Mouse (Mus musculus) thymus, adult 2 months (tissue): Measurements from ENCODE around the gene Akap13. TPM values are rescaled to one million over a fixed set of nuclear protein-coding genes. Genes with fewer than 3 reads are reported as not detected.

Experiments used
- DNase-seq: peaks from one replicate; pipeline ENCODE4 v3.0.0; 2021
- H3K27ac ChIP-seq: fragments of 200-500 bp; 2 replicates; pipeline ENCODE4 v1.5.1; 2012; ENCODE audit warnings: low read length, control low read depth; ENCODE audit not compliant: control insufficient read depth, insufficient read depth
- H3K27me3 ChIP-seq: fragments of 200-500 bp; 2 replicates; pipeline ENCODE4 v1.6.1; 2012; ENCODE audit warnings: mild to moderate bottlenecking, low read length, moderate library complexity, mixed read lengths; ENCODE audit not compliant: control insufficient read depth, insufficient read depth
- H3K36me3 ChIP-seq: fragments of 200-500 bp; 2 replicates; pipeline ENCODE4 v1.6.1; 2012; ENCODE audit warnings: mild to moderate bottlenecking, low read length, moderate library complexity; ENCODE audit not compliant: control insufficient read depth, insufficient read depth
- H3K4me1 ChIP-seq: fragments of 200-500 bp; replicated peaks from 2 replicates; pipeline ENCODE4 v1.6.1; 2012; ENCODE audit warnings: low read length; ENCODE audit not compliant: control insufficient read depth, insufficient read depth
- H3K4me3 ChIP-seq: fragments of 200-500 bp; 2 replicates; pipeline ENCODE4 v1.5.1; 2012; ENCODE audit warnings: mild to moderate bottlenecking, low read length, control low read depth, moderate library complexity; ENCODE audit not compliant: control insufficient read depth, insufficient read depth
- CTCF ChIP-seq: fragments of 200-500 bp; IDR thresholded peaks from 2 replicates; pipeline ENCODE4 v1.5.1; 2012; ENCODE audit warnings: mild to moderate bottlenecking, control low read depth, low read length, moderate library complexity, borderline replicate concordance; ENCODE audit not compliant: control insufficient read depth, poor library complexity, insufficient read depth; ENCODE audit errors: extremely low read depth
- POLR2A ChIP-seq: fragments of 200-500 bp; IDR thresholded peaks from 2 replicates; pipeline ENCODE4 v1.6.1; 2012; ENCODE audit warnings: mild to moderate bottlenecking, low read length, control low read depth, moderate library complexity; ENCODE audit not compliant: control insufficient read depth, poor library complexity, insufficient read depth; ENCODE audit errors: extremely low read depth
- WGBS: fragments of 180-500 bp; shearing (Covaris S2); methylation state at CpG from one replicate; pipeline ENCODE4 v1.1.7; 2018; 5-methylcytosine and 5-hydroxymethylcytosine counted together
- polyA plus RNA-seq: library from polyadenylated mRNA; depleted of rRNA; stranded (reverse); fragments of >200 nt; gene quantifications from 2 replicates; pipeline ENCODE4 v1.2.3, GENCODE M21; 2012

Gene Akap13
- polyA plus RNA-seq, 1 experiment, result 47.8 TPM

DNA sequence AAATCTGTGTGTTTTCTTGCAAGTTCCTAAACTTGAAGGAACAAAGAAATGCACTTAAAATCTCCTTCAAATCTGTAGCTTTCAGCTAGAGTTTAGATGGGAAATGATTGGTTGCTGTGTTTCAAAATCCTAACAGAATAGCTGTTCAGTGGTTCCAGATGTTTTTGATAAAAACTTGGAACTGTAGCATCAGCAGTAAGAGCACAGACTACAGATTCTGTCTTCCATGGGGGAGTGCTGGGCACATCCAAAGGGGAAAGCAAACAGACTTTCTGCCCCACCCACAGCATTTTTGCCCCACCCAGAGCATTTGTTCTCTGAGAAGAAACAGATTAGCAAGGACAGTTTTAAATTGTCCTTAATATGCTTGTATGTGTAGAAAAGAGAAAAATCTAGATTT lies 184.7 kb downstream of the Akap13 start:
- H3K36me3 ChIP-seq, result peaks cover 6% of the 10 kb centered on the region; the same call in 1 of the 2 replicates
- no peak overlapping the region for H3K4me3 ChIP-seq
- no peak overlapping the region for H3K27ac ChIP-seq
- H3K4me1 ChIP-seq, result peaks cover 4% of the 10 kb centered on the region; the same call in 1 of the 2 replicates
- no peaks in the 10 kb centered on the region for H3K27me3 ChIP-seq
- no peak for DNase-seq
- TF ChIP-seq POLR2A (no peak), CTCF (no peak)

DNA sequence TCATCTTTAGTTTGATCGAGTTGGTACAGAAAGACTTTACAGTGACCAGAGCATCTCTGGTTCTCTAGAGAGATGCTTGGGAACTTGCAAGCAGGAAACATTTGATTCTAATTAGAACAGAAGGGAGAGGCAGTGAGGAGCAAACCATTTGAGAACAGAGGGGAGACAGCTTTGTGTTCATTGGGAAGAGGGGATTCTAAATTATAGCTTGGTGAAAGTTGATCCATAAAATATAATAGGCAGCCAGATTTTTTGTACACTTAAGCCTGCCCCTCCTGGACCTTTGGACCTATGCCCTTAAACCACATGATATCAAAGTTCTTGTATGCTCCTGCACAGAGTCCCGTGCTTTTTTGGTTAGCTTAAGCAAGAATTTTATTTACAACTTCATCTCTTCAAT lies 185.3 kb downstream of the Akap13 start:
- H3K27me3 ChIP-seq, result no peaks in the 10 kb centered on the region
- no peak overlapping the region for H3K27ac ChIP-seq
- H3K4me3 ChIP-seq, result no peak overlapping the region
- DNase-seq, result no peak
- peaks cover 4% of the 10 kb centered on the region; the same call in 1 of the 2 replicates for H3K4me1 ChIP-seq
- peaks cover 6% of the 10 kb centered on the region; the same call in 1 of the 2 replicates for H3K36me3 ChIP-seq
- TF ChIP-seq CTCF, result no peak
- no peak for TF ChIP-seq POLR2A
- 83% methylated on average over 2 of the region's 2 CpGs for WGBS

DNA sequence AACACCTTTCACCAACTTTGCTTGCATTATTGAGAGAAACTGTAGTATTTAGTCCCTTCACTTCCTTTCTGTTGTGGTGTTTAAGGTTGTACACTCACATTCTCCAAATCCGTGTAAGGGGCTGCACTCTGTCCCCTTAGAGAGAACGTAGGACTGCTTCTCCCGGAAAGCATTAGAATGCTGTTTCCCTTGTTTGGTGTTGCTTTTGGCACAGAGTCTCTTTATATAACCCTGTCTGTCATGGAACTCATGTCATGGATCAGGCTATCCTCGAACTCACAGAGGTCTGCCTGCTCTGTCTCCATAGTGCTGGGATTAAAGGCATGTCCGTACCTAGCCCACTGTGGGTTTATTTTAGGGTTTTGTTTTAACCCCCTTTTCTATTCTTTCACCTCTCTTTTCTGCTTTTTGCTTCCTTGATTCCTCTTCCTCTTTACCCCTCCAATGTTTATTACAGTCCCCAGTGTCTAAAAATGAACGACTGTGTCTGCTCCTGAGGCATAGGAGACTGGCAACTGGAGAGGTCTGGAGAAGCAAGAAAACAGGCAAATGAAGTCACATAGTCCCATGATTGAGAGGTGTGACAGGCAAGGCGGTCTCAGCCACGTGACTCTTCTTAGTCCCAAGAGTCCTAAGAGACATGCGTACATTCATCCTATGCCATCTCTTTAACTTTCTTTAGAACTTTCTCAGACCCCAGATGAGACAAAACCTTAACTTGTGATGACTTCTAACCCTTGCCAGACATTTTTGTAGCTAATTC lies 186.3 kb downstream of the Akap13 start:
- Histone ChIP-seq H3K27me3 (no peaks in the 10 kb centered on the region), H3K4me3 (no peak overlapping the region), H3K27ac (no peak overlapping the region), H3K4me1 (peaks cover 4% of the 10 kb centered on the region; the same call in 1 of the 2 replicates), H3K36me3 (peaks cover 6% of the 10 kb centered on the region; the same call in 1 of the 2 replicates)
- WGBS, result 85% methylated on average over 9 of the region's 9 CpGs
- no peak for DNase-seq
- TF ChIP-seq POLR2A, result no peak
- TF ChIP-seq CTCF, result no peak

DNA sequence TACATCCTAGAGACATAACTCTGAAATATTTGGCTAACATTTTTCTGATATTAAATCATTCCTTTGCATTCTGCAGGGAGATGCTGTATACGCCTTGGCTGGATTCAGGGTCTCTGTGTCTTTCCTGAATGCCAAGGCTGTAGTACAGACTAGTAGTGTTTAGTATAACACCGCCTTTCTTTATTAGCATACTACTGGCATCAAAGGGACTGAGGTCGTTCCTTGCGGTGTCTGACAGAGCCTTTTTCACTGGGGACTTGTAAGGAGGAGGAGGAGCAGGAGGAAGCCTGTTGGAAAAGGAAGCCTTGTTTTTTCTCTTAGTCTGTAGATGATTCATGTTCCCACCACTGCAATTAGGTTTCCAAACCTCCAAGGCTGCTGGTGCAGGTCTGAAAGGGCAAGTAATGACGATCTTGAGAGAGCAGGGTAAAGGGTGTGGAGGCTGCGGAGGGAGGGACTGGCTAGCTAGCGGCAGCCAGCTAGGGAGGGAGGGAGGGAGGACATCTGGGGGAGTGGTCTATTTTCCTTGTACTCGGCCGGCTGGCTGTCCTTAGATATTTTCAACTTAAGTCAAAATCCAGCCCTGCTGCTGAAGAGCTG lies 186.9 kb downstream of the Akap13 start:
- 73% methylated on average over 9 of the region's 9 CpGs for WGBS
- DNase-seq, result no peak
- peaks cover 4% of the 10 kb centered on the region; the same call in 1 of the 2 replicates for H3K4me1 ChIP-seq
- H3K4me3 ChIP-seq, result no peak overlapping the region
- no peaks in the 10 kb centered on the region for H3K27me3 ChIP-seq
- no peak overlapping the region for H3K27ac ChIP-seq
- TF ChIP-seq POLR2A, result no peak
- no peak for TF ChIP-seq CTCF
- peaks cover 6% of the 10 kb centered on the region; the same call in 1 of the 2 replicates for H3K36me3 ChIP-seq

DNA sequence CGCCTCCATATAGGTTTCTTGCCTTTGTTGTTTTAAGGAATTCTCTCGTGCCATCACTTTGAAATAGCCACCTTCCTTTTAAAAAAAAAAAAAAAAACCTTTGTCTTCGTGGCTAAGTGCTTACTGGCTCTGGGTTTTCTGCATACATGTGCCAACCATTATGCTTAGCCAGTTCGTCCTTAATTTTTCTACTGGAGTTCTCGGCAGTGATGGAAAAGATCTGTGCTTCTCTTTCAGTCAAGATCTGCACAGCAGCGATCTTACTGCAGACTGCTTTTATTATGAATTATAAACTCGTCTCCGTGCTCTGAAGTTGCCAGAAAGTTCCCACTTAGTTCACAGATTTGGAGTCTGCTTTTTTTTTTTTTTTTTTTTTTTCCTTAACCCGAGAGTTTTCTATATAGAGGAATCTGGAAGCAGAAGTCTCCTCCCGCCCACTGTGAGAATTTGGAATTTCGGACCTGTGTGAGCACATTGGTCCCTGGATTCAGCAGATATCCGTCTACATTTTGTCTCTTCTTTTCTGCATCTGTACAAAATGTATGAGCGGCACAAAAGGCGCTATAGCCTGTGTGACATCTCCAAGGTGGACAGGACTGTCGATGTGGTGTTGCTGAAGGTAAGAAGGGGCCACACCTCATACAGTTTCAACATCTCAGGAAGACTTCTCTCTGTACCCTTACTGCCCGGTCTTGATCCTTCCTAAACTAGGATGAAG lies 187.7 kb downstream of the Akap13 start:
- H3K4me3 ChIP-seq, result no peak overlapping the region
- H3K27ac ChIP-seq, result no peak overlapping the region
- peaks cover 6% of the 10 kb centered on the region; the same call in 1 of the 2 replicates for H3K36me3 ChIP-seq
- no peak for DNase-seq
- H3K4me1 ChIP-seq, result peaks cover 4% of the 10 kb centered on the region; the same call in 1 of the 2 replicates
- WGBS, result 87% methylated on average over 16 of the region's 16 CpGs
- TF ChIP-seq CTCF (no peak), POLR2A (no peak)
- H3K27me3 ChIP-seq, result no peaks in the 10 kb centered on the region

DNA sequence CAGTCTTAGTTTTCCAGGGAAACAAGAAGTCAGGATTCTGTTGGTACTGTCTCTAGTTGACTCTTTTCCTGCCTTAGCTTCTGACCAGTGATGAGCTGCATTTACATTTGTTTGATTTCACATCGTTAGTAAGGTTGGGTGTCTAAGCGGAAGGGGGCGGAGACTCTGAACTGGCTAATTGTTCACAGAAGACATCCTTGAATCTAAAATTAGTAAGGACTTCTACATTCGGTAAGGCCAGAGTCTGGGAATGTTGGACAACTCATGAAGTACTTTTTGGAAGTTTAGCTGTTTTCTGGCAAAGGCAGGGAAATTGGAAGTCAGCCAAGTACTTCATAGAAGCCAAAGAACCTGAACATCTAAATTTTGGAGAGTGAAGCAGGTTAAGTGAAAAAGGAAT lies 188.7 kb downstream of the Akap13 start:
- Histone ChIP-seq H3K36me3 (peaks cover 6% of the 10 kb centered on the region; the same call in 1 of the 2 replicates), H3K4me3 (no peak overlapping the region), H3K27me3 (no peaks in the 10 kb centered on the region)

More for the DNA sequence above, 188.7 kb downstream of the Akap13 start:
- peaks cover 5% of the 10 kb centered on the region; the same call in 1 of the 2 replicates for H3K4me1 ChIP-seq
- no peak for DNase-seq
- WGBS, result 79% methylated on average over 4 of the region's 4 CpGs
- H3K27ac ChIP-seq, result no peak overlapping the region
- TF ChIP-seq POLR2A (no peak), CTCF (no peak)
